Mouse (Mus musculus) heart, postnatal 0 days (tissue): ENCODE measurements around the gene Serinc5.

ENCODE experiments used
- CTCF ChIP-seq: IDR thresholded peaks from 2 replicates; pipeline ENCODE4 v1.5.1; 2016; ENCODE audit warnings: antibody characterized with exemption, control low read depth, low read depth
- EP300 ChIP-seq: IDR thresholded peaks from 2 replicates; pipeline ENCODE4 v1.6.1; 2016; ENCODE audit warnings: antibody characterized with exemption, low read depth

GRCm38 (mm10) chr13:92662555-92663286 lies 51.8 kb downstream of the Serinc5 start:
- TF ChIP-seq CTCF = no peak
- TF ChIP-seq EP300 = no peak
